Mouse (Mus musculus): ENCODE results near the gene Trp53i13.

DNA sequence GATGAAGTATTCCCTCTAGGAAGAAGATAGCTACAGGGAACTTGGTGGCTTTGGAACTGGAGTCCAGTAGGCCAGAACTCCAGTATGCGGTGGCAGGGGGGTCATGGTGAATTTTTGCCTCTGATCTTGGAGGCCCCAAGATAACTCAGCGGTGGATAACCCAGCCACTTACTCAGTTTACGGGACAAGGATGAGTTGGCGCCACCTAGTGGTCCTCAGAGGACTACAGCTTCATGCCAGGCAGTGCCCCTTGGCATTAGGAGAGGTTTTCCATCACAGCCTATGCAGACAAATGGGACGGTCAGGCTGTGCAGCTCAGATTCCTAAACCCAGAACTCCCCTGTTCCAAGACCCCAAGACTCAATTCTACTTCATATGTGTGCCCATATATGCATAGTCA lies 14.4 kb downstream of the Trp53i13 start:
- TF ChIP-seq MAFK (IDR thresholded peaks at IDR 0.05; ENCODE audit: insufficient read depth, low read depth, low read length) (no peak), HCFC1 (IDR thresholded peaks at IDR 0.05; ENCODE audit: borderline replicate concordance, insufficient read depth, low read length) (no peak)
